In genomic region chr14:88384553-88384952, GRCm38 (mm10) we compare ENCODE assay signal across 20 mouse cellular contexts.
DNase-seq lines count a peak whose midpoint lies in the region; ATAC-seq and TF ChIP-seq lines count a peak whose summit lies in the region.
"Had no signal": no experiment of that assay in that cellular context is flagged by ENCODE, and none has a peak within 500 bp of the region (broad histone marks: within the 10 kb centered on the region; RNA-seq: fewer than 3 reads in every experiment).

No protein-coding gene starts in this region.

- DNase-seq in cerebellum, postnatal 14 days = peak; percentile 54 to 74
- no peak for DNase-seq in cerebellum, postnatal 36 days
- peak; percentile 30 for DNase-seq in hindbrain, postnatal 0 days (ENCODE audit: low spot score)
- no peak for DNase-seq in hindbrain, embryonic 10.5 days (ENCODE audit: low spot score)
- peak; percentile 75 for DNase-seq in brain, embryonic 14.5 days (ENCODE audit: low read depth)
- DNase-seq in heart, adult 11 months = no peak
- DNase-seq in adrenal gland, adult 2 months = no peak
- DNase-seq: adrenal gland, postnatal 14 days; cerebellum, adult 11 months; cerebellum, adult 9-10 months; embryo, embryonic 11 days; gastrocnemius, adult 2 months; gastrocnemius, postnatal 25 days; heart, postnatal 36 days; kidney, adult 11 months had no signal

- TF ChIP-seq POLR2A in brain, embryonic 14.5 days (IDR thresholded peaks at IDR 0.05; ENCODE audit: borderline replicate concordance, extremely low read depth, insufficient read depth, insufficient read length, poor library complexity, severe bottlenecking) = no peak

- no peaks in the 10 kb centered on the region for H3K4me1 ChIP-seq in hindbrain, postnatal 0 days (ENCODE audit: insufficient read depth, low read length)
- no peaks in the 10 kb centered on the region for H3K4me1 ChIP-seq in hindbrain, embryonic 10.5 days (replicated peaks)
- H3K4me1 ChIP-seq: embryonic facial prominence, embryonic 15.5 days; heart, embryonic 13.5 days; hindbrain, embryonic 12.5 days had no signal

- no peaks in the 10 kb centered on the region for H3K9me3 ChIP-seq in hindbrain, postnatal 0 days (ENCODE audit: low read length)
- no peaks in the 10 kb centered on the region for H3K9me3 ChIP-seq in hindbrain, embryonic 10.5 days
- H3K9me3 ChIP-seq: embryonic facial prominence, embryonic 15.5 days; heart, embryonic 13.5 days; hindbrain, embryonic 12.5 days had no signal

- H3K27ac ChIP-seq in hindbrain, postnatal 0 days = no peak overlapping the region
- H3K27ac ChIP-seq in hindbrain, embryonic 10.5 days = no peak overlapping the region
- H3K27ac ChIP-seq: embryonic facial prominence, embryonic 15.5 days; gastrocnemius, adult 2 months; heart, embryonic 13.5 days; hindbrain, embryonic 12.5 days had no signal

- ATAC-seq in hindbrain, postnatal 0 days = no peak
- ATAC-seq: hindbrain, embryonic 16.5 days had no signal

- no peak overlapping the region for H3K9ac ChIP-seq in hindbrain, postnatal 0 days (replicated peaks; ENCODE audit: low read length)
- H3K9ac ChIP-seq: embryonic facial prominence, embryonic 15.5 days; heart, embryonic 13.5 days; hindbrain, embryonic 12.5 days had no signal

- no peak overlapping the region for H3K4me2 ChIP-seq in hindbrain, postnatal 0 days (ENCODE audit: low read depth, low read length)
- H3K4me2 ChIP-seq: embryonic facial prominence, embryonic 15.5 days; heart, embryonic 13.5 days; hindbrain, embryonic 12.5 days had no signal

- TF ChIP-seq CTCF in hindbrain, postnatal 0 days (IDR thresholded peaks at IDR 0.05; ENCODE audit: low read depth) = no peak
- no peak for TF ChIP-seq CTCF in brain, embryonic 14.5 days (IDR thresholded peaks at IDR 0.05; ENCODE audit: borderline replicate concordance, extremely low read depth, insufficient read depth, insufficient read length)

- no peaks in the 10 kb centered on the region for H3K36me3 ChIP-seq in hindbrain, postnatal 0 days (ENCODE audit: insufficient read depth, low read length)
- no peaks in the 10 kb centered on the region for H3K36me3 ChIP-seq in hindbrain, embryonic 10.5 days
- H3K36me3 ChIP-seq: embryonic facial prominence, embryonic 15.5 days; heart, embryonic 13.5 days; hindbrain, embryonic 12.5 days had no signal

- 54% methylated on average over 2 of the region's 2 CpGs for WGBS in hindbrain, postnatal 0 days
- 90% methylated on average over 2 of the region's 2 CpGs for WGBS in hindbrain, embryonic 10.5 days

- no peak overlapping the region for H3K4me3 ChIP-seq in hindbrain, postnatal 0 days (ENCODE audit: low read length)
- H3K4me3 ChIP-seq in hindbrain, embryonic 10.5 days = no peak overlapping the region
- H3K4me3 ChIP-seq: embryonic facial prominence, embryonic 15.5 days; erythroblast, embryonic 14.5 days; gastrocnemius, adult 2 months; heart, embryonic 13.5 days; hindbrain, embryonic 12.5 days had no signal

- no peaks in the 10 kb centered on the region for H3K27me3 ChIP-seq in hindbrain, postnatal 0 days (ENCODE audit: insufficient read depth, low read length)
- H3K27me3 ChIP-seq in hindbrain, embryonic 10.5 days (ENCODE audit: insufficient read depth, poor library complexity, severe bottlenecking) = no peaks in the 10 kb centered on the region
- H3K27me3 ChIP-seq: embryonic facial prominence, embryonic 15.5 days; heart, embryonic 13.5 days; hindbrain, embryonic 12.5 days had no signal

Comparison
In these comparisons a context has a peak if more than half of its experiments do, and no peak if none do; other contexts are left out.
1. DNase-seq: peak in cerebellum, postnatal 14 days (2 of 2), hindbrain, postnatal 0 days (single experiment) and brain, embryonic 14.5 days (single experiment); none in cerebellum, postnatal 36 days (0 of 2), hindbrain, embryonic 10.5 days (single experiment), heart, adult 11 months (single experiment) and adrenal gland, adult 2 months (single experiment).